Mouse (Mus musculus) heart, postnatal 4 days (tissue): ENCODE measurements around the gene Olfr212. TPM values are rescaled to one million over a fixed set of nuclear protein-coding genes. Genes with fewer than 3 reads are reported as not detected.
"Not testable (repeated sequence)": the region's sequence is repeated elsewhere in the genome, so short reads cannot be mapped to it uniquely, and the experiment has no call there.

Experiments
- DNase-seq: peaks from one replicate; pipeline ENCODE4 v3.0.0; 2021
- total RNA-seq, 2 experiments: library from RNA; stranded (reverse); gene quantifications; 2 replicates each; pipeline ENCODE4 v1.2.3; 2021

Gene Olfr212
- total RNA-seq: under 1 TPM in 1 of 2 experiments, not detected in 1; 0.12 TPM

GRCm38 (mm10) chr6:116506302-116507003 lies at the start of gene Olfr212:
Gene Olfr212 (plus strand): TSS chr6:116506516.
- DNase-seq: not testable (repeated sequence)

- DNase-seq: no peak
These were observed 47.6 kb upstream of the Olfr212 start for GRCm38 (mm10) chr6:116458728-116459127.

GRCm38 (mm10) chr6:116459232-116459631 lies 47.1 kb upstream of the Olfr212 start:
- no peak for DNase-seq

GRCm38 (mm10) chr6:116460544-116461283 lies 45.6 kb upstream of the Olfr212 start, which contains the start of gene Alox5:
Gene Alox5 (minus strand): TSS chr6:116461178.
- peak; percentile 38 for DNase-seq

GRCm38 (mm10) chr6:116468081-116468480 lies 38.2 kb upstream of the Olfr212 start:
- DNase-seq: no peak

GRCm38 (mm10) chr6:116485081-116485480 lies 21.2 kb upstream of the Olfr212 start:
- no peak for DNase-seq

GRCm38 (mm10) chr6:116486833-116487232 lies 19.5 kb upstream of the Olfr212 start:
- no peak for DNase-seq

- DNase-seq: no peak
These were observed 17.5 kb upstream of the Olfr212 start, which contains the start of gene Olfr211 for GRCm38 (mm10) chr6:116488791-116489190. Gene Olfr211 (plus strand): TSS chr6:116489091.

GRCm38 (mm10) chr6:116493742-116494141 lies 12.6 kb upstream of the Olfr212 start:
- DNase-seq: no peak

- no peak for DNase-seq
These were observed 10.4 kb upstream of the Olfr212 start for GRCm38 (mm10) chr6:116495960-116496359.

GRCm38 (mm10) chr6:116514832-116515231 lies 8.5 kb downstream of the Olfr212 start:
- DNase-seq: no peak

- DNase-seq: no peak
These were observed 31.8 kb downstream of the Olfr212 start, which contains the start of gene Olfr213 for GRCm38 (mm10) chr6:116538156-116538555. Gene Olfr213 (plus strand): TSS chr6:116538456.

GRCm38 (mm10) chr6:116542500-116542899 lies 36.2 kb downstream of the Olfr212 start:
- no peak for DNase-seq

- DNase-seq: not testable (repeated sequence)
These were observed 44.5 kb downstream of the Olfr212 start, which contains the start of gene Gm5580 for GRCm38 (mm10) chr6:116550841-116551240. Gene Gm5580 (plus strand): TSS chr6:116551141.

- DNase-seq: no peak
These were observed 47.6 kb downstream of the Olfr212 start, which contains the start of gene Olfr214 for GRCm38 (mm10) chr6:116553935-116554334. Gene Olfr214 (plus strand): TSS chr6:116554235.

GRCm38 (mm10) chr6:116554952-116555351 lies 48.6 kb downstream of the Olfr212 start:
- no peak for DNase-seq

Other genes starting within 250 kb of the Olfr212 start
- gene Zfand4, start 242.3 kb upstream of the Olfr212 start, total RNA-seq: 1 to 10 TPM; 6.0 to 7.5 TPM
- 10 to 100 TPM; 42.2 to 43.0 TPM for gene March8, start 168.5 kb upstream of the Olfr212 start, total RNA-seq
- gene Alox5, start 45.3 kb upstream of the Olfr212 start, total RNA-seq: 1 to 10 TPM; 6.3 to 6.7 TPM
- gene Olfr211, start 17.4 kb upstream of the Olfr212 start, total RNA-seq: not detected
- not detected for gene Olfr213, start 31.9 kb downstream of the Olfr212 start, total RNA-seq
- gene Gm5580, start 44.6 kb downstream of the Olfr212 start, total RNA-seq: 1 to 10 TPM; 4.0 to 4.4 TPM
- gene Olfr214, start 47.7 kb downstream of the Olfr212 start, total RNA-seq: not detected
- not detected for gene Olfr215, start 77.7 kb downstream of the Olfr212 start, total RNA-seq
- gene Zfp422, start 122.5 kb downstream of the Olfr212 start, total RNA-seq: 10 to 100 TPM; 36.7 to 43.5 TPM
- 10 to 100 TPM; 36.8 to 42.9 TPM for gene Depp1, start 144.1 kb downstream of the Olfr212 start, total RNA-seq
- gene Rassf4, start 167.4 kb downstream of the Olfr212 start, total RNA-seq: 1 to 10 TPM; 5.4 to 6.3 TPM
- gene Tmem72, start 210.4 kb downstream of the Olfr212 start, total RNA-seq: under 1 TPM; 0.17 to 0.29 TPM